Mouse (Mus musculus) layer of hippocampus, adult 2 months (tissue): ENCODE measurements at regions not wholly inside any gene's neighbourhood (a gene's known extent, or its start where the extent isn't known, plus 50 kb on each side); places are given as distances from the start of the nearest gene placed in this dataset.

Experiments used
- DNase-seq, 2 experiments: peaks; one replicate each; pipeline ENCODE4 v3.0.0; 2022; ENCODE audit warnings: low spot score in 2 of 2
- H3K27ac ChIP-seq: fragments of 200-600 bp; 2 replicates; pipeline ENCODE4 v1.8.1; 2022
- H3K4me3 ChIP-seq: fragments of 200-600 bp; 2 replicates; pipeline ENCODE4 v1.8.1; 2022; ENCODE audit warnings: mild to moderate bottlenecking
- CTCF ChIP-seq: fragments of 200-600 bp; conservative IDR thresholded peaks from 2 replicates; pipeline ENCODE4 v1.8.1; 2022; ENCODE audit warnings: antibody characterized with exemption, mild to moderate bottlenecking, moderate library complexity

- no peak for DNase-seq
- TF ChIP-seq CTCF: no peak
- H3K4me3 ChIP-seq: no peak overlapping the region
- no peak overlapping the region for H3K27ac ChIP-seq
Observed at GRCm38 (mm10) chr4:9787795-9788365, 1086.4 kb upstream of the 2610301B20Rik start.

- H3K27ac ChIP-seq: no peak overlapping the region
- DNase-seq: no peak
- no peak for TF ChIP-seq CTCF
- no peak overlapping the region for H3K4me3 ChIP-seq
Observed at GRCm38 (mm10) chr4:9790478-9790877, 1083.8 kb upstream of the 2610301B20Rik start.
